Mouse (Mus musculus) gastrocnemius, adult 2 months (tissue): ENCODE measurements at regions not wholly inside any gene's neighbourhood (a gene's known extent, or its start where the extent isn't known, plus 50 kb on each side); places are given as distances from the start of the nearest gene placed in this dataset.

Experiments used
- DNase-seq: peaks from one replicate; pipeline ENCODE4 v3.0.0; 2022
- H3K27ac ChIP-seq: fragments of 200-600 bp; 2 replicates; pipeline ENCODE4 v1.8.1; 2022; ENCODE audit warnings: mild to moderate bottlenecking
- H3K4me3 ChIP-seq: fragments of 200-600 bp; 2 replicates; pipeline ENCODE4 v1.8.1; 2022; ENCODE audit warnings: mild to moderate bottlenecking, moderate library complexity
- CTCF ChIP-seq: fragments of 200-600 bp; IDR thresholded peaks from 2 replicates; pipeline ENCODE4 v1.8.1; 2022; ENCODE audit warnings: antibody characterized with exemption, mild to moderate bottlenecking, moderate library complexity
- intact Hi-C: fragments of 180-260 bp; cut with DNase I; formaldehyde crosslinking; loops from one replicate; pipeline ENCODE4 v1.15.1; 2025

DNA sequence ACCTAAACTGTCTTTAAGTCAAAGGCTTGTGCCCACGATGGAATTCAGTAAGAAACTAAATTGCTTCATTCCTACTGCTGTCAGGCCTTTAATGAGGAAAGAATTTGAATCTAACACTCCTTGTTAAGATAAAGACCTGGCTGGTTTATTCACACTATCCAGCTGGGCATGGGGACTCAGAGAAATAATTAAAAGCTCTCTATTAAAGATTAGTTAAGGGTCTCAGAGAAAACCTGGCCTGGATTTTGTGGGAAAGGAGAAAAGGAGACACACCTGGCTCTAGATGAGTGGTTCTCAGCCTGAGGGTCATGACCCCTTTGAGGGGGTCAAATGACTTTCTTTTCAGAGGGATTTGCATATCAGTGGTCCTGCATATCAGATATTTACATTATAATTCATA lies 178.7 kb downstream of the Plpp3 start:
- Histone ChIP-seq H3K27ac (no peak overlapping the region), H3K4me3 (no peak overlapping the region)
- intact Hi-C loops, result no loop called here
- no peak for TF ChIP-seq CTCF
- DNase-seq, result no peak

DNA sequence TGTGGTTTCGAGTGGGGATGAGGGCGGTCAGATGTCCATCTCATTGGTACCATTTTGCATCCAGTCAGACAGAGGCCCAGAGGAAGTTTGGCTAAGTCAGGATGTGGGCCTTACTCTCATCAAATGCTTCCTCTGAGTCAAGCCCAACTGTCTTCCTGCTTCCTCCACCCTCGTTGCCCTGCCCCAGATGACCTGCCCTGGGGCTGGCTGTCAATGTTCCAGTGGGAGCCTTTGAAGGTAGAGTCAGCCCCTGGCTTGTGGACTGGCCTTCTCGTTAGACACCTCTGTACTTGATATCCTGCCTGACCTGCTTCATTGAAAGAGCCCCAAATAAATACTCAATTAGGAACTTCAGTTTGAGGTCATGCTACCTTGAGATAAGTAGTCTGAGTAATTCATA lies 179.4 kb downstream of the Plpp3 start:
- intact Hi-C loops, result no loop called here
- Histone ChIP-seq H3K27ac (no peak overlapping the region), H3K4me3 (no peak overlapping the region)
- no peak for TF ChIP-seq CTCF
- no peak for DNase-seq

DNA sequence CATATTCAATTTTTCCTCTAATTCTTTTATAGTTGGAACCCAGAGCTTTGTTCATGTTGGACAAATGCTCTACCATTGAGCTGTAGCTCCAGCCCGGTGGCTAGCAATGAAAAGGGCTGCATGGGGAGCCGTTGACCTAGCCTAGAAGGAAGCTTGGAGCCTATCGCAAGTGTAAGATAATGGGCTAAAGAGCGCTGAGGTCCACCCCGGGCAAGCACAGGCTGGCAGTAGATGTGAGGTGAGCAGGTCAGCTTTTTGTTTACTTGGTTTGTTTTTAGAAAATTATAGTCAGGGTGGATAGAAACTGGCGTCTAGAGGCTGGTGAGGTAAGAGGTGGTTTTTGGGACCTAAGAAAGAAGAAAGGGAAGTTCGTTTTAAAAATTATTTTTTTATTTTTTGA lies 181.0 kb downstream of the Plpp3 start:
- TF ChIP-seq CTCF, result no peak
- no peak for DNase-seq
- intact Hi-C loops, result no loop called here
- Histone ChIP-seq H3K4me3 (no peak overlapping the region), H3K27ac (no peak overlapping the region)

DNA sequence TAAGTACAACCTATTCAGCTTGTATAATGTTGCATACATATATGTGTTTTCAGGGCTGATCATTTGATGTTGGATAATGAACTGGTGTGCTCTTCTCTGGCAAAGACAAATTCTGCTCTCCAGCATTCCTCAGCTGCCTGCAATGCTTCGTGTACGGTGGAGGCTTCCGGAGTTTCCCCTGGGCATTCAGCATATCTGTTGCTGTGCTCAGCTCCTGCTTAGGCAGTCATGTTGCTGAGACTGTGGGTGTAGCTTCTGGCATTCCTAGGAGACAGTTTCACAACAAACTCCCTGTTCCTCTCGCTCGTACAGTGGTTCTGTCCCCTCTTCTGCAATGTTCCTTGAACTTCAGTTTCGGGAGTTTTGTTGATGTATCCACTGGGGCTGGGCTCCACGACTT lies 181.7 kb downstream of the Plpp3 start:
- TF ChIP-seq CTCF, result no peak
- Histone ChIP-seq H3K27ac (peak overlapping the region; percentile 13; the same call in 1 of the 2 replicates), H3K4me3 (no peak overlapping the region)
- peak; percentile 43 for DNase-seq
- intact Hi-C loops, result no loop called here

DNA sequence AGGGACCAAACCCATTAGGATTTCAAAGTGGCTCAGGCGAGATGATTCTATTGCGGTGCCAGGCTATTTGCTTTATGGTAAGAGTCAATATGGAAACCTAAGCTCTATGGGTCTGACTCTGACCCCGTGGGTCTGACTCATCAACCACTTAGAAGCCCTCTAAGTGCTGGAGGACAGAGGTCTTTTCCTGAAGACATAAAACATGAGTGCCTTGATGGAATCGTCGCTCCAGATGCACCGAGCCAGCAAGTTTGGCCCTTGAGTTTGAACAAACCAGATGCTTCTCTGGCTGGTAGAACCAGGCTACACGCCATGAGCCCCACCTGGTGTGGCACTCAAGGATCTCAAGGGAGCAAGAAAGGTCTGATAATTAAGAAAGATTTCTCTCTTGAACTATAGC lies 184.1 kb downstream of the Plpp3 start:
- DNase-seq, result no peak
- no peak overlapping the region for H3K4me3 ChIP-seq
- intact Hi-C loops, result no loop called here
- no peak overlapping the region for H3K27ac ChIP-seq
- TF ChIP-seq CTCF, result no peak

DNA sequence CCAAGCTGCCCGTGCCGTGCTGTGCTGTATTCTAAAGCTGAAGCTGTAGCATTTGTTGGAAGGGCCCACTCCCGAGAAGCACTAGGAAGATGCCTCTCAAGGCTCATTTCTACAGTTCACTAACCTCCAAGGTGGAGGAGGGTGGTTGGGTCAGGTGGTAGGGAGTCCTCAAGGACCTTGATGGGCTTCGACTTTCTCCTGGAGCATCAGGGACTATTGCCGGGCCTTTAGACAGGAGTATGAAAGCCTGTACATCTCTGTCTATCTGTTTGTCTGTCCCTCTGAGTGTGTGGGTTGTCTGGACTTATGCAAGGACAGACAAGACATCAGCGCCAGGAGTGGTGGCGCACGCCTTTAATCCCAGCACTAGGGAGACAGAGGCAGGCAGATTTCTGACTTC lies 189.7 kb downstream of the Plpp3 start:
- intact Hi-C loops, result no loop called here
- TF ChIP-seq CTCF, result no peak
- no peak for DNase-seq
- H3K4me3 ChIP-seq, result no peak overlapping the region
- H3K27ac ChIP-seq, result no peak overlapping the region

DNA sequence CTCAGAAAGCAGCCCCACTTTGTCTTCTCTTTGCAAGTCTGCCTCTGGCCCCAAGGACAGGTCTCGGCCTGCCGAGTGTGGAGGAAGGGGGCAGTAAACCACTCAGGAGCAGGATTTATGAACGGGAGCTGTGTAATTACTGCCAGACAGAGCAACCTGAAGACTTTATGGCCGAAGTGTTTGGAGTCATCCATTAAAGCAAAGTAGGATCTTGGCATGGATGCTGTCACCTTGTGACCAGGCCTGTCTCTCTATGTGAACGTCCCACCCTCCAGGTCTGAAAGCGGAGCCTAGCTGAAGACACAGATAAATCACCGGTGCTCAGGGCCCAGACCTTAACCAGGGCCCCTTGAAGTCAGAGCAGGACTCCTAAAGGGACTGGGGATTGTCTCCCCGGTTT lies 190.8 kb downstream of the Plpp3 start:
- DNase-seq, result no peak
- intact Hi-C loops, result no loop called here
- no peak for TF ChIP-seq CTCF
- Histone ChIP-seq H3K4me3 (no peak overlapping the region), H3K27ac (peak overlapping the region; percentile 16; the same call in 1 of the 2 replicates)

DNA sequence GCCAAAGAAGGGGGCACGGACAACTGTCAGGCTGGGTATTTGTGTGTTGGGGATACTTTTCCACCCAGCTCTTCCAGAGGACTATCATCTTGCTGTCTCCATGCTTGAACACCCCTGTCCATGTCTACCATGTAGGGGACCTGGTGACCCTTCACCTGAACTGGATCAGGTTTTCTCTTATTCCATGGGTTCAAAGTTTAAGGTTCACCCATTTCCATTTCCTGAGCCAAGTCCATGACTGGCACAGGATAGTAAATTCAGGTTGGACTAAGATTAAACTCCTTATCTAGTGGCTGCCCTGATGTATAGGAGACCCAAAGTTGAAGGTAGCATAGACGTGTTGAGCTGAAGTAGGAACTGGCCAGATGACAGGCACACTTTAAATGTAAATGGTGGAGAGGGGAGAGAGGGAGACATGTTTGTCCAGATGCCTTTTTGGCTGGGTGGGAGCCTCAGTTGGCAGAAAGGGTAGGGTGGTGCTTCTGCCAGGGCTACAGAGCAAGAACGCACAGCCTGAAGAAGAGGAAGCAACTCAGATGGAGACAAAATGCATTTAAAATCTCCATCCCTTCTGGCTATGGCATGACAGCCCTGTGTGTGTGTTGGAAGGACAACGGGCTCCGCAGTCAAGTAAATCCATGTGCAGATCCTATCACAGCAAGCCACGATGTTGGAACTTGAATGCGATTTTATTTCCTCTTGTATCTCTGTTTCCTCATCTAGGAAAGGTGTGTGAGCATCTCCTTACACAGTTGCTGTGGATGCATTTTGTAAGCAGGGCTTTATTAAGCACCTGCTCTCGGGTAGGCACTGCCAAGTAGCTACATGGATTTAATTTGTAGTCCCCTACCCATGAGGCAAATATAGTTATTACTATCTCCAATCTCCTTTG lies 192.4 kb downstream of the Plpp3 start:
- no peak for DNase-seq
- H3K27ac ChIP-seq, result peak overlapping the region; percentile 49
- H3K4me3 ChIP-seq, result no peak overlapping the region
- TF ChIP-seq CTCF, result no peak
- intact Hi-C loops, result no loop called here

DNA sequence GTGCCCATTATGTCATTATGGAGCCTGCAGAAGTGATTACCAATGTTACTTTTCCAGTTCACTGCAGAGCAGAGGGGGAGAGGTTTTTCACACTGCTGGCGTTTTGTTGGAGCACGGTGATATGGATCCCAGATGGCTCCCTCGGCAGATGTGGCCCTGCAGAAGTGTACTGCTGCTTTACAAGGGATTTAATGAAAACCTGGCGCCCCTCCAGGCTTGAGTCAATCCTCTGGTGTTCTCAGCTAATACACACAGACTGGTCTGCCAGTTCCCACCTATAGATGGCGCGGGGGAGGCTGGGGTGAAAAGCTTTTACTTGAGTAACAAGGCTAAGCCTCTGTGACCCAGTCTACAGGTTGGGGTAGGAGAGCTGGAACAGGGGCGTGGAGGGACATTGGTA lies 195.2 kb downstream of the Plpp3 start:
- peak; percentile 36 for TF ChIP-seq CTCF

DNA sequence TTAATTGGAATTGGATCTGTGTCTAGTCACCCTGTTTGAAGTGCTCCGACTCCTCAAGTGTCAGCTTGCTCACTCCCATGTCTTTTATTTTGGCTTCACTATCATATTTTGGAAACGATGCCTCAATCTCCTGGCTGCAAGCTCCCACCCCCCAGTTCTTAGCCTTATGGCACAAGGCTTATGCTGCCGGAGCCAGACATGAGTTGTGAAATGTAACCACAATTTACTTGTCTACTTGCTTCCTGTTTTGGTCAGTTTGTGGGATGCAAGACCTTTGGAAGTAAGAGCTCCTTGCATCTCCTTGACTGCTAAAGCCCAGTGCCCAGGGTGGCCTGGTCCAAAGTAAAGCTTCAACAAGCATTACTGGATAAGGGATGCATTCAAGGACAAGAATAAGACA lies 195.8 kb downstream of the Plpp3 start:
- no peak for TF ChIP-seq CTCF
- DNase-seq, result no peak
- intact Hi-C loops, result no loop called here
- H3K4me3 ChIP-seq, result no peak overlapping the region
- peak overlapping the region; percentile 50 for H3K27ac ChIP-seq

More for the DNA sequence above, 195.2 kb downstream of the Plpp3 start:
- DNase-seq, result peak; percentile 70
- Histone ChIP-seq H3K27ac (peak overlapping the region; percentile 50), H3K4me3 (no peak overlapping the region)
- intact Hi-C loops, result no loop called here

DNA sequence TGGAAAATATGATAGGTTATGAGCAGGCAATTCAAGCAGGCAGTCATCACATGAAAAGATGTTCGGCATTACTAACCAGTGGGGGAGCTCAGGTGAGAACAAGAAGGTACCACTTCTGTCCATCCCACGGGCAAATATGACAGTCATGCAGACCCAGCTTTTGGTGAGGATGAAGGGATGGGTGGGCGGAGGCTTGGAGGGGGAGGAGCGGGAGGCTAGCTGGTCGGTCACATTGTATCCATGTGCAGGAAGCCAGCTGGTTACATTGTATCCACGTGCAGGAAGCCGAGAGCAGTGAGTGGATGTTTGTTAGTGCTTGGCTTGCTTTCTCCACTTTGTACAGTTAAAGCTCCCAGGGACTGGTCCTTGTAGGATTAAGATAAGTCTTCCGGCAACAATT lies 196.9 kb downstream of the Plpp3 start:
- no peak for TF ChIP-seq CTCF
- intact Hi-C loops, result no loop called here
- H3K4me3 ChIP-seq, result no peak overlapping the region
- no peak overlapping the region for H3K27ac ChIP-seq
- no peak for DNase-seq

DNA sequence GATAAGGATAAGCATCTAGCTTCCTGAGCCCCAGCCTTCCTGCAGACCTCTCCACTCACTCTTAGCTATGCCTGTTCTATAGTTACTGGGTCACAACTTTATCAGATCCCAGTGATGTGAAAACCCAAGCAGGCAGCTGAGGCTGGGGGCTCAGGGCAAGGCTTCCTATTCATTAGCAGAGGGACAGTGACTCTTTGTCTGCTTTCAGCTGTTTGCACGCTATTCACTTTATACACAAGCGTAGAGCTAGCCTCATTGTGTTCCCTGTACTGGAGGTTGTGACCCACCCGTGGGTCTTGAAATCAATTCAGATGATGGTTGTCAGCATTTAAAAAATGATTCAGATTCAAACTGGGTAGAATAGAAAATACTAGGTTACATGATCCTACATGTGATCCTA lies 199.5 kb downstream of the Plpp3 start:
- H3K27ac ChIP-seq, result no peak overlapping the region
- no peak for DNase-seq
- TF ChIP-seq CTCF, result no peak
- intact Hi-C loops, result no loop called here
- no peak overlapping the region for H3K4me3 ChIP-seq

DNA sequence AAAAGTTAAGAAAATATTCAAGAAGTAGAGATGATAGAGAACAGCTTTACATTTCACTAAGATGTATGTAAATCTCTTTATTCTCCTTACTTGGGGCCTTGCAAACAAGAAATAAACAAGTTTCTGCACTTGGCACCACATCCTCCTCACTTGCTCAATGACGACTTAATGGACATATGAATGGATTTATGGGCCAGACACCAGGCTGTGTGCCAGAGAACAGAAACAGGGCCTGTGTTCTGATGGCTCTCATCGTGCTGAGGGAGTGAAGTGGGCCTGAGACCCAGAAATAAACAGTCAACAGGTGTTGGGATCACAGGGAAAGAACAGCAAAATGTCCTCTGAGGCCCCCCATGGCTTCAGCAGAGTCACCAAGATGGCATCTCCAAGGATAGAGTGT lies 201.6 kb downstream of the Plpp3 start:
- no peak overlapping the region for H3K27ac ChIP-seq
- no peak overlapping the region for H3K4me3 ChIP-seq
- no peak for TF ChIP-seq CTCF
- intact Hi-C loops, result no loop called here
- DNase-seq, result no peak

DNA sequence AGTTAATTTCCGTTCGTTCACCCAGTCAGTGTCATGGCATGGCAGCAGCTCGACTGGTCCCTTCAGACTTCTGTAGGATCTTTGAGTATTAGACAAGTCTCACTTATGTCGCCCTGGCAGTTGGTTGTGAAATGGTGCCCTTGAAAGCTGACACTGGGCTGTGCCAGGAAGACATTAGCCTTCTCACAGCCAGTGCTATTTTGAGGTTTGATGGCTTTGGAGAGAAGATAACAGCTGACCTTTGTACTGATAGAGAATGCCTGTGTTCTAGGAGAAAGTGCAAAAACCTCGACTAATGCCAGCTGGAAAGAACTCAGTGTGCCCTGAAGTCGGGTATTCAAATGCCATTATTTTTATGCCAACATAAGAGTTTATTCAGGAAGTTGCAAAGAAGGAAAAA lies 207.3 kb downstream of the Plpp3 start:
- H3K4me3 ChIP-seq, result no peak overlapping the region
- intact Hi-C loops, result loop anchor here (10.0 kb wide), 1 partner anchor 130 kb away; no protein-coding TSS in a partner anchor
- DNase-seq, result peak; percentile 49
- no peak for TF ChIP-seq CTCF
- peak overlapping the region; percentile 83 for H3K27ac ChIP-seq
